Mouse (Mus musculus) kidney, adult 11 months (tissue): ENCODE results near the gene Zfp988.
"Not testable (repeated sequence)": the region's sequence is repeated elsewhere in the genome, so short reads cannot be mapped to it uniquely, and the experiment has no call there.

Experiments used
- DNase-seq: peaks from one replicate; pipeline ENCODE4 v3.0.0; 2022

Gene Zfp988

DNA sequence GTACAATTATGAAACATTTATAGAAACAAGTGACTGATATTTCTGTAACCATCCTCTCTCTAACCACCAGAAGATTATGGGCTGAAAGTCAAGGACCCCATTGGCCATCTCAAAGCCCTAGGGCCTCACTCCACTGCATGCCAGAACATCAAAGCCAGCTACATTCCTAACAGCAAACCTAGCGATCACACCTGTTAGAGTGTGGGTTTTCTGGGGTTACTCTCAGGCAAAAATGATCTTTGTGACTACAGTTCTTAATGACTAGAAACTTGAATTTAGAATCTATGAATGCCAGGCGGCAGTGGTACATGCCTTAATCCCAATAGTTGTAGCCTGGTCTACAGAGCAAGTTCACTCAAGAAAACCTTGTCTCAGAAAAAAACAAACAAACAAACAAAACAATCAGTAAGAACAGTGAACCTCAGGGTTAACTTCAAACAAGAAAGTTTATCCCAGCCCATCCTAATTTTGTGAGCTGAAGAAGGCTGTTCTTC is 39.6 kb downstream of the Zfp988 start:
- DNase-seq: peak; percentile 2

DNA sequence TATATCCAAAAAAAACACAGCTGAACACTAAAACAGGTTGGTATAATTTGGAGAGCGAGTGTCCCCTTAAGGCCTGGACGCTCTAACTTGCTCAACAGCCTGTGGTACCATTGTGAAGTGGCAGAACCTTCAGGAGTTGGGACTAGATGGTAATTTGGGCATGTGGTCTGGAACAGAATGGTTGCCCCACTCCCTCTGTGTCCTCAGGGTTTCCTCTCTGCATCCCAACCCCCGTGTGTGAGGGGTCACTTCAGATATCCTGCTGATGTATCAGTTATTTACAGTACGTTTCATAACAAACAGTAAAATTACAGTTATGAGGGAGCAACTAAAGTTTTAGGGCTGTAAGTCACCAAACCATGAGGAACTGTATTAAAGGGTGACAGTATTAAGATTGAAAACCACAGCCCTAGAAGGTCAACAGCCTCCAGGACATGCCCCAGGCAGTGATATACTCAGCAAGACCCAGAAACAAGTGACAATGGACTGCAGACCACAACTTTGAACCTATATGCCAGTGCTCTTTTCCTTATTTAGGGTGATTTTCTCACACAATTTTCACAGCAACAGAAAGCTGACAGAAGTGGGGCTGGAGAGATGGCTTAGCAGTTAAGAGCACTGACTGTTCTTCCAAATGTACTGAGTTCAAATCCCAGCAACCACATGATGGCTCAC is 41.0 kb downstream of the Zfp988 start:
- not testable (repeated sequence) for DNase-seq

DNA sequence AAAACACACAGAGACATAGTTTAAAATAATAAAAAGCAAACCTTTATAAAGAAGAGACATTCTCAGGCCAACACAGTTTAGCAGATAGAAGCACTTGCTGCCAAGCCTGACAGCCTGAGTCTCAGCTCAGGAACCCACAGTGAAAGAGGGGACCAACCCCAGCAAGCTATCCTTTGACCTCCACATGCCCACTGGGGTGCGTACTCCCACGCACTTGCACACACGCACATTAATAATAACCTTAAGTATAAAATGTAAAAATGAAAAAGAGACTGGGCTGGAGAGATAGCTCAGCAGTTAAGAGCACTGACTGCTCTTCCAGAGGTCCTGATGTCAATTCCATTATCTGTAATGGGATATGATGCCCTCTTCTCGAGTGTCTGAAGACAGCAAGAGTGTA is 41.8 kb downstream of the Zfp988 start:
- peak; percentile 2 for DNase-seq

DNA sequence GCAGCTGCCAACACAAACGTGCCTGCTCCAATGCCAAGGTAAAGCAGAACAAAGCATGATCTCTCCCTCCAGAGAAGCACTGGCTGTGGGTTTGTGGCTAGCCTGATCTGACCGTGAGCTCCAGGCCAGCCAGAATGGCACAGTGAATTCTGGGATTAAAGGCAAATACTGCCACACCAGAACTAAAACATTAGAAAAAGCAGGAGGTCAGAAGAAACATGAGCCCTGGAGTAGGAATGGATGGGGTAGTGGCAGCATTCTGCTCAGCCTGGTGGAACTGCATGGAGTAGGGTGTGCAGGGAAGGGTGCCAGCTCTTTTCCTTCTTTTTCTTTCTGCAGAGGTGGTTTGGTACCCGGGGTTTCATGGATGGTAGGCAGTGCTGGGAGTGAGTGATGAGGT is 42.4 kb downstream of the Zfp988 start:
- peak; percentile 2 for DNase-seq

DNA sequence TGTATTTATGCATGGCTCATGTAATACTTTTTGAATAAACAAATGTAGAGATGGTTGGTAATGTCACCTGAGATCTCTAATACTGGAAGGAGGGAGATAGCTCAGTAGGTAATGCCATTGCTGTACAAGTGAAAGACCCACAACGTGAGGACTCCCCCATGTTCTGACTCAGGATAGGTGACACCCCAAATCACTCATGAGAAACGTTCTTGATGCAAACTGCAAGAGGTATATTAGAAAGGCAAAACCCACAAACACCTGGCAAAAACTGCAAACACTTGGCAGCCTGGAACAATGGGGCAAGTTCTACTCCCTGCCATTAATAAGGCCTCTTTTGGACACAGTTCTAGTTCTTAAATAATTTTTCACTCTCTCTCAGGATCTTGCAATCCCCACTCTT is 42.9 kb downstream of the Zfp988 start:
- peak; percentile 4 for DNase-seq

DNA sequence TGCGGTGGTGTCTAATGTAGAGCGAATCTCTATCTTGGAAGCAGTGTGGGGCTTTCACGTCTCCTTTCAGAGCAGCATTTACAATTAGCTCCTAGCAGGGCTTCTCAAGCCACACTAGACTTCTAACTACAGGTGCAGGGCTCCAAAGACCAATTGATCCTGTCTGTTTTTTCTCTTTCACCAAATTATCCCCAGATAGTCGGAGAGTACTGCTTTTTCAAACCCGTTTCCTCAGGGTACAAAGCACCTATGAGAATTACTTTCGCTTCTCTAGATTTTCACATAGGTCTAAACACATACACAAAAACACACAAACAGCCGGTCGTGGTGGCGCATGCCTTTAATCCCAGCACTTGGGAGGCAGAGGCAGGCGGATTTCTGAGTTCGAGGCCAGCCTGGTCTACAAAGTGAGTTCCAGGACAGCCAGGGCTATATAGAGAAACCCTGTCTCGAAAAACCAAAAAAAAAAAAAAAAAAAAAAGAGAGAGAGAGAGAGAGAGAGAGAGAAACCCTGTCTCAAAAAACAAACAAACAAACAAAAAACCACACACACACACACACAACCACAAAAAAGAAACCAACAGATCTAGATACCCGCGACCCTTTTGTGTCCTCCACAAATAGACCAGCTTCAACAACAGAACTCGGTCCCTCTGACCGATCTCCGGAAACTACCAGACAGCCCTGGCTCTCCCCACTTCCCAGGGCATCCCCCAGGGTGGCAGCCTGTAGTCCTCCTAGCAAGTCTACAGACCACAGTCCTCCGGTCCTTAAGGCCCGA is 43.6 kb downstream of the Zfp988 start:
- peak; percentile 3 for DNase-seq

DNA sequence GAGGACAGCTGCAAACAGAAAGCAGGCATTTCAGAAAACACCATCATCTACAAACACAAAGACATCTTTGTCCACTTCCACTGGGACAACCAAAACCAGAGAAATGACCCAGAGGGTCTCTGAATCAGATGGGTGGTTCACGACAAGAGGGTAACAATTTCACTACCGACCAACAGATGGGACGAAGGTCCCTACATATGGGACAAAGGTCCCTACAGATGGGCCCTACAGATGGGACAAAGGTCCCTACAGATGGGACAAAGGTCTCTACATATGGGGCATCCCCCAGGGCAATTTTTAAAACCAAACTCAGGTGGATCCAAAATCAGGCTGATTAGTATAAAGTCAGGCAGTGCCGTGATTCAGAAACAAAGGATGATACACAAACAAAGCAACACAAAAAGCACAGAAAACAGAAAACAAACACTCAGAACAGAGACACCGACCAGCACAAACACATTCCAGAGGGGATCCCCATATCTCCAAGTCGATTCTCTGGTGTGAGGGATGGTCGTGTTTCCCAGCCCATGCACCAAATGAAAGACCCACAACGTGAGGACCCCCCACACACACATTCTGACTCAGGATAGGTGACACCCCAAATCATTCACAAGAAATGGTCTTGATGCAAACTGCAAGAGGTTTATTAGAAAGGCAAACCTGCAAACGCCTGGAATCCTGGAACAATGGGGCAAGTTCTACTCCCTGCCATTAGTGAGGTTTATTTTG is 44.4 kb downstream of the Zfp988 start:
- peak; percentile 5 for DNase-seq

DNA sequence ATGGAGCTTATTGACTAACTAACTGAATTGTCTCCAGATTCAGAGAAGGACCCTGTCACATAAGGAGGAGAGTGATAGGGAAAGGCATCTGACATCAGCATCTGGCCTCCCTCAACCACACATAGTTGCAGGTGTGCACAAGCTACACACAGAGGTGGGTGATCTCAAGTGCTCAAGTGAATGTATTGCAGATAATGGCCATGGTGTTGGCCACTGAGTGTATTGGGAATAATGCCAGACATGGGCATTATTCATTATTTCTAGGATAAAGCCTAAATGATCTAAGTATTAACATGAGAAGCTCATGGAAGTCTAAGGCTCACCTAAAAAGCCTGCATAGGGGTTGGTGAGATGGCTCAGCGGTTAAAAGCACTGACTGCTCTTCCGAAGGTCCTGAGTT is 45.1 kb downstream of the Zfp988 start:
- DNase-seq: peak; percentile 10

DNA sequence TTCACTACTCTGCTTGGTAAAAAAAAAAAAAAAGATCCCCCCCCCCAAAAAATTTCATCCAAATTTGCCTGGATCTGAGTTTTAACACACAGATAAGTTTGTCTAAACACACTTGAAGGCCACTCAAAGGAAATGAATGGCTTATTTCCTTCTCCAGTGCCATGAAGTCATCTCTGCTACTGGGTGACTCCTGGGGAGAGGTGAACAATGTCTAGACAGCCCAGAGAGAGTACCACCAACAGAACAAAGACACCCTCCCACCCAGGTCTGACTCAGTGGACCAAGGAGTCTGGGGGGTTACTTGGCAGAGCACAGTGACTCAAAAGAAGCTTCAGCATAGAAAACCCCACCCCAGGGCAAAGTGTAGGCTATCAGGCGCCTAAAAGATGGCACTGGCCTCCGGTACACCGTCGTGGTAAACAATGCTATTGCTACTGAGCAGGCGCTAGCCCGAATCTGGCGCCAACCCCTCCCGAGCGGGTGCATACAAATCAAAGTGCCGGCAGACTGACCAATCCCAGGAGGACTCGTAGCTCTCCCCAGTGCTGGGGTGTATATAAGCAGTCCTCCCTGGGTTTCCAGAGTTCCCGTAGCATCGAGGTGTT is 46.0 kb downstream of the Zfp988 start:
- peak; percentile 1 for DNase-seq

DNA sequence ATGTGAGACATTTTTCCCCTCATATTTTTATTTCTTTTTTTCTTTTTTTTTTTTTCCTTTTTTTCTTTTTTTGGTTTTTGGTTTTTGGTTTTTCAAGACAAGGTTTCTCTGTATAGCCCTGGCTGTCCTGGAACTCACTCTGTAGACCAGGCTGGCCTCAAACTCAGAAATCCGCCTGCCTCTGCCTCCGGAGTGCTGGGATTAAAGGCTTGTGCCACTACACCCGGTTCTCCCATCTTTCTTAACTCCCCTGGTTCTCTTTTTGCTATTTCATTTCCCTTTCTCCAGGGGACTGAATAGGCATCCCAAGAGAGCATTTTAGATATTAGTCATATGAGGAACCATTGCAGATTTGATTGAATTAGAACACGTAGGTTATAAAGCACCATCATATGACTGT is 48.2 kb downstream of the Zfp988 start:
- DNase-seq: peak; percentile 2

DNA sequence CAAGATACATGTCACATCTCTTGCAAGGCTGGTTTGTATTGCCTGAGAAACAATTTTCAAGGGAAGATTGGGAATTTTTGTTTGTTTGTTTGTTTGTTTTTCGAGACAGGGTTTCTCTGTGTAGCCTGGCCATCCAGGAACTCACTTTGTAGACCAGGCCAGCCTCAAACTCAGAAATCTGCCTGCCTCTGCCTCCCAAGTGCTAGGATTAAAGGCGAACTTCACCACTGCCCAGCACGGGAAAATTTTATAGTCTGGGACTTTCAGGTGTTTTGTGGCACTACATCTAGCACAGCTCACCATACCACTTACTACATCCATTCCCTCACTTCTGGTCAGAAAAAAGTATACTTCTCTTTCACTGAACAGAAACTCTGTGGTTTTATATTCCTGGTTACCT is 50.6 kb downstream of the Zfp988 start:
- not testable (repeated sequence) for DNase-seq

DNA sequence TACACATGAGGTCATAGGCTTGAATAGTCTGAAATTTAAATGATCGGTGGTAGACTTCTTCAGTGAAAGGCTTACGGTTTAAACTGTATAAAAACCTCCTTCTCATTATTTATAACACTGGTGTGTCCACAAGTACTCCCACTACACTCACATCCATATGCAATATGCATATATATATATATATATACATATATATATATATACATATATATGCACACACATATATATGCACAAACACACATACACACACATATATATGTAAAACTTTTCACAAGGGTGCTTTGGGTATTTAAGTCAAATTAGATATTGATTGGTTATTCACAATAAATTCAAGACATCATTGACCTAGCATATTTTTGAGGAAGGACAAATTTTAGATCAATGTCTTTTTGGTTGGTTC is 51.7 kb downstream of the Zfp988 start:
- not testable (repeated sequence) for DNase-seq

DNA sequence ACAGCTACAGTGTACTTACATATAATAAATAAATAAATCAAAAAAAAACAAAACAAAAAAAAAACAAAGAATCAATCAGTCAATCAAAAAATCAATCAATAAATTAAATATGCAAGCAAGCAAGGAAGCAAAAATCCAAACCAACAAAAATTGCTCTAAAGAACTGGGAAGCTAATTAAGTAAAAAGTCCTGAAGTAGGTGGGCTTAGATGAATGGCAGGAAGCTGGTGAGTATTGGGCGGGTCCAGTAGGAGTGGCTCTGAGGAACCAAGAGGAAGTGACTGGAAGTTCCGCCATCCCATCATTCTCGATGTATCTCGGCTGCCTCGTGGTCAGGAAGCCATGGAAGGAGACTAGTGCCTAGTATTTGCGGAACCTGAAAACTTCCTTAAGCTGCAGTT is 55.5 kb downstream of the Zfp988 start, which contains the start of gene Zfp978:
Zfp978 (plus strand) TSS at position 301 of the 400 bp plus-strand sequence.
- not testable (repeated sequence) for DNase-seq

DNA sequence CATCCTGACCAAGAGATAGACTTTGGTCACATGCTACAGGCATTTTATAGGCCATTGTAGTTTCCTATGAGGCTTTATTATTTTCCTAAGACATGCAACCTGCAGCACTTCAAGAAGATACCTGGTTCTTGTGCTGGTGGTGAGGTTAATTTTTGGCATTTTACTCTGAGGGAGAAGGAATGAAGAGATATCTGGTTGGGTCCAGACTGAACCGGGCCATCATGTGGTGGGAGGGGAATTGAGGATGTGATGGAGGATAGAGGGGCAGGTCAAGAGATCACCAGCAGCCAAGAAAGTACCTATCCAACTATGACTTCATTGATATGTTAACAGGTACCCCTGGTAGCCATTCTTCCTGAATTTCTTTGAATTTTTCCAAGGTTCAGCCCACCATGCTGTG is 56.4 kb downstream of the Zfp988 start:
- not testable (repeated sequence) for DNase-seq

DNA sequence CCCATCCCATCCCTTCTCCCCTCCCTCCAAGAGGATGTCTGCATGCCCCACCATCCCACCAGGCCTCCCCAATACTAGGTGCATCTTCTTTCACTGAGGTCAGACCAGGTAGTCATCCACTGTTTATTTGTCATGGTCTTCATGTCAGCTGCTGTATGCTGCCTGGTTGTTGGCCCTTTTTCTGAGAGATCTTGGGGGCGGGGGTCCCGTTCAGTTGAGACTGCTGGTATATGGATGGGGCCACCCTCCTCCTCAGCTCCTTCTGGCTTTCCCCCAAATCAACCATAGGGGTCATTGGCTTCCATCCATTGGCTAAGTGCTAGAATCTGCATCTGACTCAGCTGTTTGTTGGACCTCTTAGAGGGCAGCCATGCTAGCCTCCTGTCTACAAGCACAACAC is 64.1 kb downstream of the Zfp988 start:
- not testable (repeated sequence) for DNase-seq

DNA sequence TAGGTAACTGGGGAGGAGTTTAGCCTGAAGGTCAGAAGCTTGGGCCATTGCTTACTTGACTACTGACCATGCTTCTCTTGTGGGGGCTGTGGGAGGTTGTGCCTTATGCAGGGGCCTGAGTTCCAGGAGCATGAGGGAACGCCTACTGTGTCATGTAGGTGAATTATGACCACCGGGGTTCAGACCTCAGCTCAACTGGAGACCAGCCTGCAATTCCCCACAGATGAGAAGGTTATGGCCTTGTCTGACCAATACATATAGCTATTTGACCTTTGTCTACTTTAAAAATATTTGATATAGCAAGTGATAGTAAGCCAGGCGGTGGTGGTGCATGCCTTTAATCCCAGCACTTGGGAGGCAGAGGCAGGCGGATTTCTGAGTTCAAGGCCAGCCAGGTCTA is 77.7 kb downstream of the Zfp988 start:
- DNase-seq: not testable (repeated sequence)
